Mouse (Mus musculus) thymus, postnatal 10 days (tissue): Measurements from ENCODE around the gene Cmtm3.
A peak's percentile ranks its signal among the peaks of the same experiment; 100 is the strongest.
"Not testable (repeated sequence)": the region's sequence is repeated elsewhere in the genome, so short reads cannot be mapped to it uniquely, and the experiment has no call there.

ENCODE experiments used
- DNase-seq, 2 experiments: peaks; one replicate each; pipeline ENCODE4 v3.0.0; 2021; ENCODE audit warnings: low spot score in 2 of 2

Gene Cmtm3

DNA sequence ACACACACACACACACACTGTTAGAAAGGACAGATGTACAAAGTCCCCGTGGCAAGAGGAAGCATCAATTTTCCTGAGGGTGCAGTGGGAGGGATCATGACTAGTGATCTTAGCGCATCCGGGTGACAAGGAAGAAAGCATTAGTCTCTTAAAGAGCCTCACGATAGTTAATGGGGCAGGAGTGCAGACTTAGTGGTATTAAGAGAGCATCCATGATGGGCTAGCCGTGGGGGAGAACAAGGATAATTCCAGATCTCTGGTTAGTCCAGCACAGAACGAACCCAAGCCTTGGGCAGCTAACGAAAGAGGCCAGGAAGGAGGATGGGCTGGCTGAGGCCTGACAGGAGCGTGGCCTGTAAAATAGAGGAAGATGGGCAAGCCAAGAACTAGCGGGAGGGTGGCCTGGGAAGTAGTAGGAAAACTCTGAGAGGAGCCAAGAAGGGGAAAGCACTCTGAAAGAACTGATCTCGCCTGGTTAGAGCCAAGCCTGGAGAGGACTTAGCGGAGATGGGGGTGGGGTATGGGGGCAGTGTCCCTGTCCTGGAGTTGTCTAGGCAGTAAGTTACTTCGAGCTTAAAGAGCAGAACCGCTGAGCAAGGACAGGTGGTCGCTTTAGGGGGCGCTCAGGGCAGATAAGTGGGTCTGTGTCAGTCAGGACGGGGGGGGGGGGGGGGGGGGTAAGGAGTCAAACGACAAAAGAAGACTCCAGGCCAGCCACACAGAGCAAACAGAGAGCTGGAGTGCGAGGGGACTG is at the start of gene Cmtm3:
Gene Cmtm3 (plus strand): TSS at position 182 of the 754 bp plus-strand sequence.
- no peak for DNase-seq

DNA sequence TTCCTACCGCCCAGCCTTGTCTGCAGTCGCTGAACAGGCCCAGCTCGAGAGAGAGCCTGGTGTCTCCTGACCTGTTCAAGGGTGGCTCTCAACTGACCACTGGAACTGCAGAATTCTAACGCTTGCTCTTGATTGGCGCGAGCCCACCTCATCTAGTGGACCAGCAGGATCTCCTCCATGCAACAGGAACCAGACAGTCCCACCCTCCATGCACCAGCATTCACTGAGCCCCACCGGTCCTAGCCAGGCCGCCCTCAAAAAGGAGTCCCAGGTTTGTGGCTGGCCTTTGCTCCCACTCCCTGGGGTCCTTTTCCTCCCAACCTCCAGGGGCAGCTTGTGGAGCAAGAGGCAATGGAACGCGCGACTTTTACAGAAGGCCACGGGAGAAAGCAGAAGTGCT is 46.1 kb upstream of the Cmtm3 start, which contains the start of gene Cmtm2a:
Gene Cmtm2a (minus strand): TSS at position 101 of the 400 bp plus-strand sequence.
- DNase-seq: not testable (repeated sequence)

DNA sequence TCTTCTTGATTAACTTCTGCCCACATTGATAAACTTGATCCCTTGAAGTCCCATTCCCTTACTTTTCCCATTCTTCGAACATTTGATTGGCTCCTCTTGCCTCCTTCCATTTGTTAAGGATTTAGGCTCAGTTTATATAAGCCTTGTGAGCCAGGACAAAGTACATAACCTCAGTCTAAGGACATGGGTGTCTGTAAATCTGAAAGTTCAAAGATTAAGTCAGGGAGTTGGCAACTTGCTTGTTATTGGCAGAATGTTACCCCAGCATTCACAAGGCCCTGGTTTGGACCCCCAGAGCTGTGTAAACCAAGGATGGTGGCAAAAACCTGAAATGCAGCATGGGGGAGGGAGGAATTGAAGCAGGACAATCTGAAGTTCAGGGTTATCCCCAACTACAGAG is 44.8 kb upstream of the Cmtm3 start:
- DNase-seq: no peak

DNA sequence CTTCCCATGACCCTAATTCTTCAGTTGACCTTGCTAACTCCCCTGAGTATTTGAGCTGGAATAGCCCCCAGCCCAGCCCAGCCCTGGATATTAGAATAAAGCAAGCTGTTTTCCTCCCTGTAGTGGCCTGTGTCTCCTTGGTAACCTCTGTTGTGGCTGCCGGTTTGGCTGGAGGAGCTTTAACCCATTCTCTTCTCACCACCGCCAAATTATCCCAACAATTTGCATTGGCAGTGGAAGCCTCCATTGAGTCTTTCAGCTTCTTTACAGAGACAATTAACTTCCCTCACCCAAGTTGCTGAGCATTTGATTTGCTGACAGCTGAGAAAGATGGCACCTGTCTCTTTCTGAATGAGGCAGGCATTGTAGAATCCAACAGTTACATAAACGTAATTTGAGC is 37.6 kb upstream of the Cmtm3 start:
- DNase-seq: not testable (repeated sequence)

DNA sequence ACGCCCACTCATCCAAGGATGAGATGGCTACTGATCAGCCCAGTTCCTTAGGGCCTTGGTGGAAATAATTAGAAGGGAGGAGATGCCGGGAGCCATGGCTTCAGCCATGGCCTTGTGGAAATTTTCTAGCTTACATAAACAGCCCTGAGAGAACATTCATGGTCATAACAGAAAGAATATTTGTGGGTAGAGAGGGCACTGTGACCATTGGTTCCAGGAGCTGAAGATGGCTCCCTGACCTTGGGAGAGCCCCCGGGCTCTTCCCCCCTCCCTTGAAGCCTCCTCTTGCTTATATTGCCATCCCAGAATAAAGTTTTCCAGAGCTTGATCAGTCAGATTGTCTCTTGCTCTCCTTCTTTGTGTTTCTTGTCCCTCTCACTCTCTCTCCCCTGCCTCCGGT is 36.7 kb upstream of the Cmtm3 start:
- not testable (repeated sequence) for DNase-seq

DNA sequence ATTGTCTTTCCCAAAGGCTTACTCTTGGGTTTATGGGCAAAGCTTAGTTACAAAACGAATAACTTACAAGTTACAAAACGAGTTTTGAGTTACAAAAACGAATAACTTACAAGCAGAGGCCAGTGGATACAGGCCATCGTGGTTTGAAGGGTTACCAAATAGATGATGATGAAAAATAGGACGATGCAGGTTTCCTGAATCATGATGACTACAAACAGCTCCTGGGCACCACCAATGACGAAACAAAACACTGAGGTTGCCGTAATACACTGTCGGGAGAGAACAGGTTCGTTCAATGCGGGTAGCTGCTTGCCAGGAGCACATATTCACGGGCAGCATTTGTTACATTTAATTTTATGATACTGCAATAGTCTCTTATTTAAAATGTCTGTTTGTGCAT is 34.2 kb upstream of the Cmtm3 start:
- no peak for DNase-seq

DNA sequence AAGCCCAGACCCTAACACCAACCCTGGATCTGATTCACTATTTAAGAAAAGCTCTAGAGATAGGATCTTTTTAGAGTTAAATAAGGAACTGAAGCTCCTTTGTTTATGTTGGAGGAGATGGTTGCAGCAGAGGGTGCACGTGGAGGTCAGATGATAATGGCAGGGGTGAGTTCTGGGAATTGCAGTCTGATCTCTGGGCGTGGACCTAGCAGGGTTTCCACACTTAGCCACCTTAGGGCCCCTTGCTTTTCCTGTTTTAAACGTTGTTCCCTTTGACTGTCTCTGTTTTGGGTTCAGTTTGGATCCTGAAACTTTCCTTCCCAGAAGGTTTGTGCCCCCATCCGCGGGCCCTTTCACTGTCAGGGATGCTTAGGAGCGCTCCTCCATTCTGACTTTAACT is 30.9 kb upstream of the Cmtm3 start:
- DNase-seq: not testable (repeated sequence)

DNA sequence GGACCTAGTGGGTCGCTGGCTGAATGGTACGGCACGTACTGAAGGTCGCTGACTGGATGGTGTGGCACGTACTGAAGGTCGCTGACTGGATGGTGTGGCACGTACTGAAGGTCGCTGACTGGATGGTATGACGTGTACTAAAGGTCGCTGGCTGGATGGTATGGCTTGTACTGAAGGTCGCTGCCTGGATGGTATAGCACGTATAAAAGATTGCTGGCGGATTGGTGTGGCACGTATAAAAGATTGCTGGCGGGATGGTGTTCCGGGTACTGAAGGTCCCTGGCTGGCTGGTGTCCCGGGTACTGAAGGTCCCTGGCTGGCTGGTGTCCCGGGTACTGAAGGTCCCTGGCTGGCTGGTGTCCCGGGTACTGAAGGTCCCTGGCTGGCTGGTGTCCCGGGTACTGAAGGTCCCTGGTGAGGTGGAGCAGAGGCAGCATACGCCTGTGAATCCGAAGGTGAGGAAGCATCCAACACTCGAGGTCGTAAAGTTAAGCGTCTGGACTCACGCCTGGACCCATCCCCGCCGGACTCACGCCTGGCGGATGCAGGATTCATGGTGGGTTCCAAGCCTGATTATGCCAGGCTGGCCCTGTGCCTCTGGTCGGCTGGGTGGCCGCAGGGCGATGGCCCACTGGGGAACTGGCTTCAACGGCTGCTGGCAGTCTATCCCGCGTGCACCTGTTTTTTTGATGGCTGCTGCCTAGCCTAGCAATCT is 29.6 kb upstream of the Cmtm3 start, which contains the start of the genes Gm45711 and Cmtm1:
Gene Gm45711 (minus strand): TSS at position 641 of the 715 bp plus-strand sequence.
Gene Cmtm1 (minus strand): TSS at position 705 of the 715 bp plus-strand sequence.
- DNase-seq: not testable (repeated sequence)

DNA sequence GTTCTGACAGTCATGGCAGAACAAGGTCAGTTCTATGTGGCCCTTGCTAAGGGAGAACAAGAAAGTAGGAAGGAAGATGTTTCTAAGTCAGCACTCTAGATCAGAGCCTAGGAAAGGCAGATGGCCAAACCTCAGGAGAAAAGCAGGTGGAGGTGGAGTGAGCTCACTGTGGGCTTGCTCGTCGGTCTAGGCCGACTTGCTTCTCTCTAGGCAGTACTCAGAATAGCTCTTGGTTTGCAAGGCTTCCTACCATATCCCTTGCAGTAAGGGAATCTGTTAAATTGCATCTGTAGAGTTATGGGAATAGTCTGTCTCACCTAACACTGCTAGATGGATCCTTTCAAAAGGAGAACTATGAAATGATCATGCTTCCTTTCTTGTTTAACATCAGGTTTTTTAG is 27.2 kb upstream of the Cmtm3 start:
- not testable (repeated sequence) for DNase-seq

DNA sequence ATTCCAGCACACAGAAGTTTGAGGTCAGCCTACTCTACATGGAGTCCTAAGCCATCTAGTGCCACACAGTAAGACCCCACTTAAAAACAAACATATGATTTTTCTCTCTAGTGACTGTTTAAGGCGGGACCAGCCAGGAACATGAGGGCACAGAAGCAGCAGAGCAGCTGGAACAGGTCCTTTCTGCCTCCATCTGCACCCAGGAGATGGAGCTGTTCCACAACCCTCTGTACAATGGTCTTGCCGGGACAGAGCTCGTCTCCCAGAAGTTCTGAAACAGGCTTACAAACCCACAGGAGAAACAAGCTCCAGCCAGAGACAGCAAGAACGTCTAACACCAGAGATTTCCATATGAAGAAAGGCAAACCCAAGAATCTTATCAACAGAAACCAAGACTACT is 25.9 kb upstream of the Cmtm3 start:
- no peak for DNase-seq

DNA sequence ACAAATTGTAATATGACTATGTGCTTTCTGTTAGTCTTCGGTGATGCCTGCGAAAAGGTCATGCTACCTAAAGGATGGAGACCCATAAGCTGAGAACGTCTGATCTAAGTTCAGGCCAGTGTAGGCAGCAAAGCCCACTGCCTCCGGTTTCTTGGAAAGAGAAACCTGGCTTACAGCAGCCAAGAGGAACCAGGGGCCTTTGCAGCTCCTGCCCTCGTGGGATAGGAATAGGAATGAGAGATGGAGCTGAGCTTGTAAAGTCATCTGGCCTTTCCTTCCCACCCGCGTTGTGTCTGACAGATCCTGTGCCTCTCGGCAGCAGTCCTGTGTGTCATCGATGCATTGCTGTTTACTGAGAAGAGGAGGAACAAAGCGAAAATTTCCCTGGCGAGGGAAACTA is 17.9 kb upstream of the Cmtm3 start, which contains the start of gene Gm11020:
Gene Gm11020 (plus strand): TSS at position 301 of the 400 bp plus-strand sequence.
- DNase-seq: not testable (repeated sequence)

DNA sequence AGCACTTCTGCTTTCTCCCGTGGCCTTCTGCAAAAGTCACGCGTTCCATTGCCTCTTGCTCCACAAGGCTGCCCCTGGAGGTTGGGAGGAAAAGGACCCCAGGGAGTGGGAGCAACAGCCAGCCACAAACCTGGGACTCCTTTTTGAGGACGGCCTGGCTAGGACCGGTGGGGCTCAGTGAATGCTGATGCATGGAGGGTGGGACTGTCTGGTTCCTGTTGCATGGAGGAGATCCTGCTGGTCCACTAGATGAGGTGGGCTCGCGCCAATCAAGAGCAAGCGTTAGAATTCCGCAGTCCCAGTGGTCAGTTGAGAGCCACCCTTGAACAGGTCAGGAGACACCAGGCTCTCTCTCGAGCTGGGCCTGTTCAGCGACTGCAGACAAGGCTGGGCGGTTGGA is 17.3 kb upstream of the Cmtm3 start, which contains the start of gene Cmtm2b:
Gene Cmtm2b (plus strand): TSS at position 301 of the 400 bp plus-strand sequence.
- not testable (repeated sequence) for DNase-seq

DNA sequence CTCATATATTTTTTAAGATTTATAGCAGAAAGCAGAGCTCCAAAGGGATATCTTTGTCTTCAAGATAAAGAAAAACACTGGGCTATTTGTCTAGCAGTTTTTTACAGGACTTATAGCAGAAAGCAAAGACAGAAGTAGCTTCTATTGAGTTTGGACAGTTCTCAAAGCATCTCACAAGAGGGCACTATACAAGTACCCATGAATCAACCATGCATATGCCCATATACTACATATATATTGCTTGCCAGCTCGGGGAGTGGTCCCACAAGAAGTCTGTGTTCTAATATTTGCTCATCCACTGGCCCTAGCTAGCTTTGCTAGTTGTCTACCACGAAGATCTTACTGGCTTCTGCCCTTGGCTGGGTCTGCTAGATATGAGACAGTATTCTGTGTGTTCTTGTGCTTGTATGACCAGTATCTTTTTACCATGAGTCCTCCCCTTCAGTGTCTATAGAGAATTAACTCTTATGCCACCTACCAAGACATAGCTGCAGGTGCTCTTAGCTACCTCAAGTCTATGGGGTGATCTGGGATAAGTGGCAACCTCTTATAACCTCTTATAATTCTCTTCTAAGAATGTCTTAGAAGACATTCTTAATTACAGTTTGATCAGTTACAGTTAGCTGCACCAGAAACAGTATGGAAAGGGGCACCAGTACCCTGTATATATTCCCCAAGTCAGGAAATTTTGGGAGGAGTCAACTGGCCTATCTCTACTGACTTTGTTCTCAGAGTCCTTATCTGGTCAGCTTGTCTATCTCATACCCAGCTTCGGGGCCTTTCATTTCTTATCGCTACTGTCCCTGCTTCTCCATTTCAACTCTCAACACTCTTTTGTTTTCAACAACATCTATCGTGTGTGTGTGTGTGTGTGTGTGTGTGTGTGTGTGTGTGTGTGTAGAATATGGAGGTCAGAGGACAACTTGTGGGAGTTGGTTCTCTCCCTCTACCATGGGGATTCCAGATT is 6.3 kb upstream of the Cmtm3 start:
- DNase-seq: no peak

DNA sequence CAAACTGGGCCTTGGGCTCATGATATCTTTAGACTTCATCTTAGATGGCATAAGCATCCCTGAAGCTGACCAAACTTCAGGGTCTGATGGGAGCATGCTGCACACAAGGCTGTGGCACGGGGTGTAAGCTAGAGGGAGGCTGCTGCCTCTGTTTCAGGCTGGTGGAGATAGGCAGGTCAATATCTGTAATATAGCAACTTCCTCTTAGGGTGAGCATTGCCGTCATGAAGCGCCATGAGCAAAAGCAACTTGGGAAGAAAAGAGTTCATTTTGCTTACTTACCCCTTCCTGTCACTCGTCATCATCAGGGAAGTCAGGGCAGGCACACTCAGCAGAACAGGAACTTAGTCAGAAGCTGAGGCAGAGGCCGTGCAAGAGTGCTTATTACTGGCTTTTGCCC is 5.4 kb upstream of the Cmtm3 start:
- no peak for DNase-seq

DNA sequence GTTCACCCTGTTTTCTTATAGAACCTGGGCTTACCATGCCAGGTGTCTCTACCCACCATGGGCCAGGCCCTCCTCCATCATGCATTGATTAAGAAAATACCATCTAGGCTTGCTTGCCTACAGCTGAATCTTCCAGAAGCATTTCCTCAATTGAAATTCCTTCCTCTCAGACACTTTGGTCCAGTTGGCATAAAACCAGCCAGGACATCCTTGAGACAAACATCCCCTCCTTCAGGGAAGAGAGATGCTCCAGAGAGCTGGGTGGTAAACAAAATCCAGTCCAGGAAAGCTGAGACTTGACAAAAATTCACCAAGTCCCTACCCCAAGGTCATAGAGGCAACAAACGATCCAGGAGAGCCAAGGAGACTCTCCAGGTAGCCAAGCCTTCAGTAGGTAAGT is 5.0 kb upstream of the Cmtm3 start:
- no peak for DNase-seq

DNA sequence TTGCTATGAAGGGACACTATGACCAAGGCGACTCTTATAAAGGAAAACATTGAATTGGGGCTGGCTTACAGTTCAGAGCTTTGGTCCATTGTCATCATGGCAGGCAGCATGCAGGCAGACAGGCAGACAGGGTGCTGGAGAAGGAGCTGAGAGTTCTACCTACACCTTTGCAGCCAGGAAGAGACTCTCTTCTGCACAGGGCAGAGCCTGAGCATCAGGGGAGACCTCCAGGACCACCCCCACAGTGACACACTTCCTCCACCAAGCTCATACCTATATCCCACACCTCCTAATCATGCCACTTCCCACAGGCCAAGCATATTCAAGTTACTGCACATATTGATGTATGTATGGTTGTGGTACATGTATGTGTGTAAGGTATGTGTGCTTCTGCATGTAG is 2.4 kb upstream of the Cmtm3 start:
- no peak for DNase-seq

DNA sequence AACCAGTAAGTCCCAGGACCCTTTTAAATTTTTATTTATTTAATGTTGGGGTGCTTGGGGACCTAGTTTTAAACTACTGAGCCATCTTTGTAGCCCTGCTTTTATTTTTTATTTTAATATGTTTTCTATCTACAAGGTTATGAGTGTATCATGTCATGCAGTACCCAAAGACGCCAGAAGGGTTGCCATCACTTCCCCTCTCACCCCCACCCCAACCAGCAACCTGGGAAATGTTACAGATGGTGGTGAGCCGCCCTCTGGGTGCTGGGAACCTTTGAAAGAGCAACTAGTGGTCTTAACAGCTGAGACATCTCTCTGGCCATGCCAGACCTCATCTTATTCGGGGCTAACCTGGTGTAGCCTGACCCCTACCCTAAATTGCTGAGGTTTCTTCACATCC is 1.3 kb upstream of the Cmtm3 start:
- DNase-seq: no peak

DNA sequence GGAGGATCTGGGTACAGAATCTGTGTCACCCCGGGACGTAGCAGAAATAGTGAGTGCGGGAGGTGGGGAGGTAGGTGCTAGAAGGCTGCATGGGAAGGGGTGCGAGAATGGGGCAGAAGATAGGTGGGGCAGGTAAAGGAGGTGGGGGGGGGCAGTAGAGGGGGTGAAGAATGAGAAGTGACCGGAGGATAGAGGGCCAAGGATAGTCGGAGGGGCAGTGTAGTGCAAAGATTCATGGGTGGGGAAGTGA is 698 bp downstream of the Cmtm3 start:
- peak in 1 of 2 experiments; percentile 16 for DNase-seq

DNA sequence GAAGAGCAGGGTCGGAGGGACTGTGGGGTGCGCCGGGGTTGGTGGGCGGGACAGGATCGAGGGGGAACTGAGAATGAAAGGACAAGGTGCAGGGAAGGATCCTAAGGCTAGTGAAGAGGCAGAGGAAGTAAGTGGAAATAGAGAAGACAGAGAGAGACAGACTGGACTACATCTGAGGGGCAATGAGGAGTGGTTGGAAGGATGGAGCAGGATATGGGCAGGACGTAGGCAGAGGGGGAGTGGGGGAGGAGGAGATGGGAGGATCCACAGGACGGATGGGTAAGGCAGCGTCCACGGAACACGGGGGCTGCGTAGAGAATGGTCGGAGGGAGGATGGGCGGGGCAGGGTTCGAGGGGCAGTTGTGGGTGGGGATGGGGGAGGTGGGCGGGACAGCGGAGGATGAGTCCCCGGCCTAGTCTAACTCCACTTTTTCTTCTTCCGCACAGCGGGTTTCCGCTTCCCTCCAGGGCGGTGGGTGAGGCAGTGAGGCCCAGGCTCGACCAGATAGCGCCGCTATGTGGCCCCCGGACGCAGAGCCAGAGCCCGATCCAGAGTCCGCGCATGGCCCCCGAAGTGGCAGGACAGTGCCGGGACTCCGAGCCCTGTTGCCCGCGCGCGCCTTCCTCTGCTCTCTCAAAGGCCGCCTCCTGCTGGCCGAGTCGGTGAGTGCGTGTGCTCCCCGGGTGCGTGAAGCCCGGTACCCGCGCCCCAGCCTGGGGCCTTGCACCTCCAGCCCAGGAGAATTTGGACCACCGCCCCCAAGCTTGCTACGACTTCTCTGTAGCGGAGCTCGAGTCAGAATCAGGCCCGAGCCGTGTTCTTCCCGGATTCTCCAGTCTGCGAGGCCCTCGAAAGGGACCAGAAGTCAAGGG is 1.3 kb downstream of the Cmtm3 start:
- peak; percentile 69 to 82 for DNase-seq

DNA sequence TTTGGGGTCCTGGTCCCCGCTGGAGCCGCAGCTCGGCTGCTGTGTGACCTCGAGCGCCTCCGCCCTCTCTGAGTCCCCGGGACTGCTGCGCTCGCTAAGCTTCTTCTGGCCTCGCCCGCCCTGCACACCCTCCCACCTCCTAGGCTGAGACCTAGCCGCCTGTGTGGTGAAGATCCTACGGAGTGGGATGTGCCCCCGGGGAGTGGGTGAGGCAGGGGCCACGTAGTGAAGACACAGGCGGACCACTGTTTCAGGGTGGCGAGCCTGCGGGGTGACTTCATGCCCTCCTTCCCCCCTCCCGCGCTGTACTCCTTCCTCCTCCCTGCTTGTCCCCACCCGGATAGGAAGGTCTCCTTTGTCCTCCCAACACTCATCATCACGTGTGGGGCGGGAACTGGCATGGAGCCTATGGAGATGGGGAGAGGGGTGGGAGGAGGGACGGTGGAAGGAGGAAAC is 1.9 kb downstream of the Cmtm3 start:
- no peak for DNase-seq

DNA sequence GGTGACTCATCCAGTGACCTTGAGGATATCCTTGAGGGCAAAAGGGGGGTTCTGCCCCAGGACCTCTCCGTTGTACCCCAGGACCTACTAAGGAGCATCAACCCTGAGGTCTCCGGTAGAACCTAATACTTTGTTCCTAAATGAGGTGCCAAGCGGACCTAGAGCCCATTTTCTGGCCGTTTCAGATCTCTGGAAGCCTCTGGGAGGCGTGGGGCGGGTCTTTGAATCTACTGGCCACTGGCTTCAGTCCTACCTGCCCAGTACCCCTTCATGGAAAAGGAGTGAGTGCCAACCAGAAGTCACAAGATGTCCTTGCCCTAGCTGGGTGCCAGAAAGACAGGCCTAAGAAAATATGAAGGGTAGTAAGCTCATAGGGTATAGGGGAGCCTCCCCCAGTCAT is 2.5 kb downstream of the Cmtm3 start:
- no peak for DNase-seq
